Mouse (Mus musculus): ENCODE data around the gene Timm23. TPM values are rescaled to one million over a fixed set of nuclear protein-coding genes. Genes with fewer than 3 reads are reported as not detected.
A peak's percentile ranks its signal among the peaks of the same experiment; 100 is the strongest.

The Timm23 gene
- polyA plus RNA-seq, 1 experiment, result 122 TPM

GRCm38 (mm10) chr14:32163203-32163888 is 38.4 kb downstream of the Timm23 start:
- TF ChIP-seq POLR2A (IDR thresholded peaks at IDR 0.05; ENCODE audit: borderline replicate concordance, extremely low read depth, insufficient read depth, insufficient read length, poor library complexity, severe bottlenecking), result no peak
- no peak for TF ChIP-seq CTCF (IDR thresholded peaks at IDR 0.05; ENCODE audit: borderline replicate concordance, extremely low read depth, insufficient read depth, insufficient read length)
- no peak for DNase-seq (ENCODE audit: low read depth)

GRCm38 (mm10) chr14:32162231-32162630 is 39.5 kb downstream of the Timm23 start:
- TF ChIP-seq POLR2A (IDR thresholded peaks at IDR 0.05; ENCODE audit: borderline replicate concordance, extremely low read depth, insufficient read depth, insufficient read length, poor library complexity, severe bottlenecking) (no peak), CTCF (IDR thresholded peaks at IDR 0.05; ENCODE audit: borderline replicate concordance, extremely low read depth, insufficient read depth, insufficient read length) (no peak)

GRCm38 (mm10) chr14:32161090-32161885 is 40.4 kb downstream of the Timm23 start:
- DNase-seq (ENCODE audit: low read depth), result no peak

More at GRCm38 (mm10) chr14:32162231-32162630, 39.5 kb downstream of the Timm23 start:
- DNase-seq (ENCODE audit: low read depth), result no peak

GRCm38 (mm10) chr14:32160563-32160962 is 41.1 kb downstream of the Timm23 start:
- no peak for DNase-seq (ENCODE audit: low read depth)
- no peak for TF ChIP-seq POLR2A (IDR thresholded peaks at IDR 0.05; ENCODE audit: borderline replicate concordance, extremely low read depth, insufficient read depth, insufficient read length, poor library complexity, severe bottlenecking)
- TF ChIP-seq CTCF (IDR thresholded peaks at IDR 0.05; ENCODE audit: borderline replicate concordance, extremely low read depth, insufficient read depth, insufficient read length), result no peak

More at GRCm38 (mm10) chr14:32161090-32161885, 40.4 kb downstream of the Timm23 start:
- no peak for TF ChIP-seq CTCF (IDR thresholded peaks at IDR 0.05; ENCODE audit: borderline replicate concordance, extremely low read depth, insufficient read depth, insufficient read length)
- no peak for TF ChIP-seq POLR2A (IDR thresholded peaks at IDR 0.05; ENCODE audit: borderline replicate concordance, extremely low read depth, insufficient read depth, insufficient read length, poor library complexity, severe bottlenecking)

- TF ChIP-seq POLR2A (IDR thresholded peaks at IDR 0.05; ENCODE audit: borderline replicate concordance, extremely low read depth, insufficient read depth, insufficient read length, poor library complexity, severe bottlenecking) (peak; percentile 58; the same call in 1 of the 2 replicates), CTCF (IDR thresholded peaks at IDR 0.05; ENCODE audit: borderline replicate concordance, extremely low read depth, insufficient read depth, insufficient read length) (0 out of 2 replicates have a peak, but pooled peaks have one; percentile 13)
- DNase-seq (ENCODE audit: low read depth), result peak; percentile 99
Observed at GRCm38 (mm10) chr14:32159690-32160246, 41.9 kb downstream of the Timm23 start, which contains the start of gene Ncoa4. Gene Ncoa4, plus strand, starts transcription at chr14:32159865.

GRCm38 (mm10) chr14:32159150-32159670 is 42.5 kb downstream of the Timm23 start:
- TF ChIP-seq POLR2A (IDR thresholded peaks at IDR 0.05; ENCODE audit: borderline replicate concordance, extremely low read depth, insufficient read depth, insufficient read length, poor library complexity, severe bottlenecking) (no peak), CTCF (IDR thresholded peaks at IDR 0.05; ENCODE audit: borderline replicate concordance, extremely low read depth, insufficient read depth, insufficient read length) (no peak)
- peak; percentile 13 for DNase-seq (ENCODE audit: low read depth)

GRCm38 (mm10) chr14:32154758-32155157 is 46.9 kb downstream of the Timm23 start:
- no peak for DNase-seq (ENCODE audit: low read depth)
- TF ChIP-seq POLR2A (IDR thresholded peaks at IDR 0.05; ENCODE audit: borderline replicate concordance, extremely low read depth, insufficient read depth, insufficient read length, poor library complexity, severe bottlenecking), result no peak

- no peak for DNase-seq (ENCODE audit: low read depth)
- TF ChIP-seq POLR2A (IDR thresholded peaks at IDR 0.05; ENCODE audit: borderline replicate concordance, extremely low read depth, insufficient read depth, insufficient read length, poor library complexity, severe bottlenecking) (no peak), CTCF (IDR thresholded peaks at IDR 0.05; ENCODE audit: borderline replicate concordance, extremely low read depth, insufficient read depth, insufficient read length) (no peak)
Observed at GRCm38 (mm10) chr14:32153156-32153555, 48.5 kb downstream of the Timm23 start.

- TF ChIP-seq CTCF (IDR thresholded peaks at IDR 0.05; ENCODE audit: borderline replicate concordance, extremely low read depth, insufficient read depth, insufficient read length), result no peak
- no peak for TF ChIP-seq POLR2A (IDR thresholded peaks at IDR 0.05; ENCODE audit: borderline replicate concordance, extremely low read depth, insufficient read depth, insufficient read length, poor library complexity, severe bottlenecking)
- DNase-seq (ENCODE audit: low read depth), result no peak
Observed at GRCm38 (mm10) chr14:32152243-32152965, 49.3 kb downstream of the Timm23 start.

- TF ChIP-seq POLR2A (IDR thresholded peaks at IDR 0.05; ENCODE audit: borderline replicate concordance, extremely low read depth, insufficient read depth, insufficient read length, poor library complexity, severe bottlenecking), result no peak
- no peak for TF ChIP-seq CTCF (IDR thresholded peaks at IDR 0.05; ENCODE audit: borderline replicate concordance, extremely low read depth, insufficient read depth, insufficient read length)
- DNase-seq (ENCODE audit: low read depth), result no peak
Observed at GRCm38 (mm10) chr14:32150872-32151271, 50.8 kb downstream of the Timm23 start.

Data from brain, embryonic 14.5 days (tissue).